Mouse (Mus musculus) cortical plate, adult 2 months (tissue): ENCODE measurements around the gene Mst1r.

ENCODE experiments used
- CTCF ChIP-seq: fragments of 200-500 bp; IDR thresholded peaks from 2 replicates; pipeline ENCODE4 v1.5.1; 2011; ENCODE audit warnings: mild to moderate bottlenecking, control low read depth, low read length; ENCODE audit not compliant: insufficient read depth; ENCODE audit errors: extremely low read depth
- POLR2A ChIP-seq: fragments of 200-500 bp; IDR thresholded peaks from 2 replicates; pipeline ENCODE4 v1.6.1; 2011; ENCODE audit warnings: mild to moderate bottlenecking, low read length, control low read depth; ENCODE audit not compliant: insufficient read depth; ENCODE audit errors: extremely low read depth

GRCm38 (mm10) chr9:107910025-107910769, 3.5 kb downstream of the Mst1r start:
- TF ChIP-seq CTCF (no peak), POLR2A (no peak)
